Mouse (Mus musculus): ENCODE data around the gene Cyp1a2.

DNA sequence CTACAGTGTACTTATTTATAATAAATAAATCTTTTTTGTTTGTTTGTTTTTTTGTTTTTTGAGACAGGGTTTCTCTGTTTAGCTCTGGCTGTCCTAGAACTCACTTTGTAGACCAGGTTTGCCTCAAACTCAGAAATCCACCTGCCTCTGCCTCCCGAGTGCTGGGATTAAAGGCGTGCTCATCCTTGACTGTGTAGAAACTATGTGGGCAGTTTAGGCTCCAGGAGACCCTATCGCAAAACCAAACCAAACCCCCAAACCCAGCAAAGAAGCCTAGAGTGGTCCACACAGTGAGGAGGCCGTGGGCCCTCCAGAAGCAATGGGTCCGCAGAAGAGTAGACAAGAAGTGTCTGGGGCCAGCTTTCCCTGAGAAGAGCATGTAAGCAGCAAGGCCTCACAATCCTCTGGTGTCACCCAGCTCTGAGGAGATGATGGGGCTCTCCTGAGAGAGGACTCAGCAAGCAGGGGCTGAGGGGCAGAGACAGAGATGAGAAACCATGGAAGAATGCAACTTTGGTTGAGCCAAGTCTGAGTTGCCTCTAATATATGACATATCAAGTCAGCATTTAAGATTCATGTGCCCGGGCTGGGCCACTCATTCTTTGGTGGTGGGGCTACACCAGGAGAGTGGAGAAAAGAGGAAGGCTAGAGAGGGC lies 33.2 kb downstream of the Cyp1a2 start:
- TF ChIP-seq CTCF (IDR thresholded peaks at IDR 0.05) (no peak), EP300 (IDR thresholded peaks at IDR 0.05) (no peak)
